ENCODE assay signal across 20 mouse cellular contexts in genomic region chr4:95659024-95659423, GRCm38 (mm10).
DNase-seq lines count a peak whose midpoint lies in the region; ATAC-seq and TF ChIP-seq lines count a peak whose summit lies in the region.
"Had no signal": no experiment of that assay in that cellular context is flagged by ENCODE, and none has a peak within 500 bp of the region (broad histone marks: within the 10 kb centered on the region; RNA-seq: fewer than 3 reads in every experiment).

No protein-coding gene starts in this region.

- no peak overlapping the region for H3K4me3 ChIP-seq in gastrocnemius, adult 2 months
- H3K4me3 ChIP-seq in liver, embryonic 16.5 days (ENCODE audit: low read depth, low read length), result no peak overlapping the region
- H3K4me3 ChIP-seq in liver, embryonic 11.5 days (ENCODE audit: low read depth, low read length), result no peak overlapping the region
- H3K4me3 ChIP-seq in forebrain, embryonic 10.5 days, result no peak overlapping the region
- H3K4me3 ChIP-seq: heart, embryonic 12.5 days; hindbrain, embryonic 10.5 days had no signal

- ATAC-seq in liver, embryonic 16.5 days (ENCODE audit: low read depth), result 0 out of 2 replicates have a peak, but pooled peaks have one; percentile 35
- no peak for ATAC-seq in liver, embryonic 11.5 days (replicated peaks; ENCODE audit: low FRiP score)
- ATAC-seq in frontal cortex, adult (ENCODE audit: low TSS enrichment), result no peak
- ATAC-seq: forebrain, embryonic 14.5 days; intestine, embryonic 16.5 days had no signal

- H3K27me3 ChIP-seq in liver, embryonic 16.5 days (ENCODE audit: control insufficient read depth, insufficient read depth, low read depth, low read length), result no peaks in the 10 kb centered on the region
- no peaks in the 10 kb centered on the region for H3K27me3 ChIP-seq in liver, embryonic 11.5 days (replicated peaks; ENCODE audit: control insufficient read depth, insufficient read depth, low read length)
- no peaks in the 10 kb centered on the region for H3K27me3 ChIP-seq in forebrain, embryonic 10.5 days (ENCODE audit: poor library complexity, severe bottlenecking)
- H3K27me3 ChIP-seq: heart, embryonic 12.5 days had no signal

- H3K9ac ChIP-seq in liver, embryonic 16.5 days (ENCODE audit: low read depth, low read length), result no peak overlapping the region
- no peak overlapping the region for H3K9ac ChIP-seq in liver, embryonic 11.5 days (ENCODE audit: low read depth, low read length)
- H3K9ac ChIP-seq: heart, embryonic 12.5 days; hindbrain, embryonic 14.5 days had no signal

- DNase-seq in gastrocnemius, adult 2 months, result no peak
- no peak for DNase-seq in gastrocnemius, adult 18-20 months (ENCODE audit: low spot score)
- DNase-seq in liver, embryonic 11.5 days (ENCODE audit: low spot score), result no peak
- DNase-seq in hindlimb bud, embryonic 11.5 days (ENCODE audit: extremely low spot score, low read depth, low spot score), result peak; percentile 80
- DNase-seq in yolk sac, embryonic 10.5 days (ENCODE audit: low spot score), result peak; percentile 34
- DNase-seq in forebrain, embryonic 10.5 days (ENCODE audit: extremely low spot score, low spot score), result no peak
- DNase-seq: adrenal gland, postnatal 10 days; cerebellum, adult 11-12 months; cerebellum, adult 9-10 months; cerebellum, postnatal 36 days; gastrocnemius, postnatal 25 days; kidney, adult 8-10 months had no signal

- intact Hi-C loops in gastrocnemius, adult 2 months (cut with DNase I), result no loop called here

- H3K4me2 ChIP-seq in liver, embryonic 16.5 days (ENCODE audit: low read depth, low read length), result no peak overlapping the region
- H3K4me2 ChIP-seq in liver, embryonic 11.5 days, result no peak overlapping the region
- H3K4me2 ChIP-seq: heart, embryonic 12.5 days; hindbrain, embryonic 14.5 days had no signal

- TF ChIP-seq CTCF in gastrocnemius, adult 2 months (IDR thresholded peaks at IDR 0.05), result no peak

- peak overlapping the region; percentile 69 for H3K27ac ChIP-seq in gastrocnemius, adult 2 months
- H3K27ac ChIP-seq in liver, embryonic 16.5 days (ENCODE audit: low read length), result no peak overlapping the region
- no peak overlapping the region; the same call in 1 of the 2 replicates for H3K27ac ChIP-seq in liver, embryonic 11.5 days (ENCODE audit: low read depth, low read length)
- H3K27ac ChIP-seq in forebrain, embryonic 10.5 days, result no peak overlapping the region
- H3K27ac ChIP-seq: hindbrain, embryonic 10.5 days; hindbrain, embryonic 14.5 days had no signal

- 59% methylated on average over 3 of the region's 3 CpGs for WGBS in liver, embryonic 16.5 days (ENCODE audit: insufficient replicate concordance)
- WGBS in liver, embryonic 11.5 days, result 40% methylated on average over 3 of the region's 3 CpGs
- 41% methylated on average over 3 of the region's 3 CpGs for WGBS in forebrain, embryonic 10.5 days

- H3K4me1 ChIP-seq in liver, embryonic 16.5 days (ENCODE audit: control insufficient read depth, low read depth, low read length), result no peaks in the 10 kb centered on the region; the same call in 1 of the 2 replicates
- H3K4me1 ChIP-seq in liver, embryonic 11.5 days (replicated peaks; ENCODE audit: control insufficient read depth, insufficient read depth, low read length), result 0 out of 2 replicates have a peak, but pooled peaks cover 3% of the 10 kb centered on the region
- H3K4me1 ChIP-seq in forebrain, embryonic 10.5 days, result peaks cover 10% of the 10 kb centered on the region

- H3K36me3 ChIP-seq in liver, embryonic 16.5 days (ENCODE audit: control insufficient read depth, insufficient read depth), result no peaks in the 10 kb centered on the region
- no peaks in the 10 kb centered on the region for H3K36me3 ChIP-seq in liver, embryonic 11.5 days (ENCODE audit: control insufficient read depth, insufficient read depth, low read length)
- no peaks in the 10 kb centered on the region for H3K36me3 ChIP-seq in forebrain, embryonic 10.5 days (replicated peaks)
- H3K36me3 ChIP-seq: G1E; heart, embryonic 12.5 days; hindbrain, embryonic 10.5 days had no signal

- H3K9me3 ChIP-seq in liver, embryonic 16.5 days (replicated peaks; ENCODE audit: control insufficient read depth, low read length), result no peaks in the 10 kb centered on the region
- no peaks in the 10 kb centered on the region for H3K9me3 ChIP-seq in liver, embryonic 11.5 days (ENCODE audit: control insufficient read depth, low read length)
- H3K9me3 ChIP-seq in forebrain, embryonic 10.5 days, result no peaks in the 10 kb centered on the region
- H3K9me3 ChIP-seq: G1E; heart, embryonic 12.5 days; hindbrain, embryonic 10.5 days had no signal

Comparison
In these comparisons a context has a peak if more than half of its experiments do, and no peak if none do; other contexts are left out.
1. DNase-seq: peak in hindlimb bud, embryonic 11.5 days (single experiment) and yolk sac, embryonic 10.5 days (single experiment); none in gastrocnemius, adult 2 months (single experiment), gastrocnemius, adult 18-20 months (single experiment), liver, embryonic 11.5 days (single experiment) and forebrain, embryonic 10.5 days (single experiment).